Mouse (Mus musculus) embryonic fibroblast, embryonic 13.5 days (primary cell): ENCODE results near the gene Olfr649. TPM values are rescaled to one million over a fixed set of nuclear protein-coding genes. Genes with fewer than 3 reads are reported as not detected.

Experiments used
- H3K27ac ChIP-seq: 2 replicates; pipeline ENCODE4 v1.5.1; 2012; ENCODE audit warnings: low read length, control low read depth, inconsistent platforms; ENCODE audit not compliant: insufficient read depth
- H3K4me1 ChIP-seq: 2 replicates; pipeline ENCODE4 v1.6.1; 2011; ENCODE audit warnings: low read length; ENCODE audit not compliant: control insufficient read depth, insufficient read depth
- H3K4me3 ChIP-seq: 2 replicates; pipeline ENCODE4 v1.5.1; 2011; ENCODE audit warnings: mild to moderate bottlenecking, control low read depth, low read length; ENCODE audit not compliant: insufficient read depth
- CTCF ChIP-seq: IDR thresholded peaks from 2 replicates; pipeline ENCODE4 v1.5.1; 2011; ENCODE audit warnings: mild to moderate bottlenecking, control low read depth, low read length, moderate library complexity, borderline replicate concordance; ENCODE audit not compliant: insufficient read depth
- POLR2A ChIP-seq: IDR thresholded peaks from 2 replicates; pipeline ENCODE4 v1.6.1; 2011; ENCODE audit warnings: low read depth, mild to moderate bottlenecking, control low read depth, low read length, moderate library complexity
- polyA plus RNA-seq: library from polyadenylated mRNA; stranded (reverse); fragments of >200 nt; gene quantifications from 2 replicates; pipeline ENCODE4 v1.2.4, GENCODE M21; 2011; ENCODE audit warnings: low read depth; ENCODE audit not compliant: missing spikeins, insufficient read length

The Olfr649 gene
- polyA plus RNA-seq, 1 experiment, result not detected

GRCm38 (mm10) chr7:104191275-104191674, 4.5 kb downstream of the Olfr649 start:
- Histone ChIP-seq H3K4me1 (no peaks in the 10 kb centered on the region), H3K4me3 (no peak overlapping the region), H3K27ac (no peak overlapping the region)
- no peak for TF ChIP-seq POLR2A
- TF ChIP-seq CTCF, result no peak

DNA sequence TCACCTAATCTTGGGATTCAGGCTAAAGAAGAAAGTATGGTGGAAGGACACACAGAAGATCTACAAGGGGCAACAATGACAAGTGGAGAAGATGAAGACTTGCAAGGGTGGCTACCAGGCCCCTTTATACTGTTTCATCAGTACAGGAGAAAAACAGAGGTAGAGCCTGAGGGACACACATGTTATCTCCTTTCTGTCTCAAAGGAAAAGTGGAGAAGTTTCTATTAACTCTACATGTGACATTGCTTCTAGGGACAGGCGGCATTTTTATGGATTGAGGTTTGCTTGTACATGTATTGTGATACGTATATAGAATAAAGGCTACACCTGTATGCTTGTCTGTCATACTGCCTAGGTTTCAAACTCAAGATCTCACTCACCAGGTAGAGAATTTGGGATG, 12.5 kb downstream of the Olfr649 start, which contains the start of gene Olfr648:
TSS of gene Olfr648 (minus strand) at position 101 of the 400 bp plus-strand sequence.
- TF ChIP-seq CTCF, result no peak
- TF ChIP-seq POLR2A, result no peak
- no peak within 1 kb of the TSS for H3K27ac ChIP-seq
- no peak within 1 kb of the TSS for H3K4me3 ChIP-seq
- H3K4me1 ChIP-seq, result no peaks in the 10 kb centered on the region

GRCm38 (mm10) chr7:104179074-104179473, 16.7 kb downstream of the Olfr649 start:
- Histone ChIP-seq H3K4me1 (no peaks in the 10 kb centered on the region), H3K4me3 (no peak overlapping the region), H3K27ac (no peak overlapping the region)
- TF ChIP-seq CTCF (no peak), POLR2A (no peak)

DNA sequence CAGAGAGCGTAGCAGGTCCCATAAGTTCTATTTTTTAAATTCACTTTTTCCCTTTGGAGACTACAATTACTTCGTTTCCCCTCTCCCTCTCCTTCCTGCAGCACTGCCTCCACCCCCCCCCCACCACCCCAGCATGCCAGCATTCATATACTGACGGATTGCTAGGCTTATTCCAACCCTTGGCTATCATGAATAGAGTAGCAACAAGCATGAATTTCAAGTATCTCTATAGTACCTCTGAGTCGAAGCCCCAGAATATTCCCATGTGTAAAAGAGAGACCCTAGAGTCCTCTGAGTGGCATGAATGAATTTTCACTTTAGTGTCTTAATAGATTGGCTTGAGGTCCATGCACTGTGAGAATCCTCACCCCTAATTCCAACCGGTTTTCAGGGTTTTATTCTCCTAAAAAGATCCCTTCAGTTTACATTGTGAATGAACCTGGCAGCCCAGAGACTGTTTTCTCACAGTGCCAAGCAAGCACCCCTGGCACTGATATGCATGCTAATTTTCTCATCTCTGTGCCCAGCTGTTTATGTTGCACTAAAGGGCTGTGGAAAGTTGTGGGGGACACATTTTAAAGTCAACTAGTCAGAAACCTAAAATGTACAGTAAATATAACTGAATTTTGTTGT, 17.2 kb downstream of the Olfr649 start:
- H3K4me3 ChIP-seq, result no peak overlapping the region
- no peak for TF ChIP-seq POLR2A
- TF ChIP-seq CTCF, result no peak
- no peaks in the 10 kb centered on the region for H3K4me1 ChIP-seq
- H3K27ac ChIP-seq, result no peak overlapping the region

DNA sequence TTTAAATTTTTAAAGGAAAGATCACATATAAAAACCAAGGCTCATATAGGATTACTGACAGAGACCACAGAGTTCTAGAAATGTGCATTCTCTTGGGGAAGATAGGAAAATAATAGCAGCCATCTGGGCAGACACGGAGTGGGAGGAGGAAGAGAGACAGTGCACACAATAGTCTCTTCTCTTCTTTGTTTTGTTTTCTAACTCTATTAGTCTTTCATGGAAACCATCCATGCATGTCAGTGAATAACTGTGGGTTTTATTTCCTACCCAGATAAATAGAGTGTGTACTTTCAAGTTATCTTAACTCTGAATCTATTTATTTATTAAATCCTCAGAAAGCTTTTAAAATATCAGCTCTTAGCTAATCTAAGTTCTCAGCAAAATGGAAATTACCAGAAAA, 20.7 kb downstream of the Olfr649 start:
- no peak overlapping the region for H3K27ac ChIP-seq
- H3K4me3 ChIP-seq, result no peak overlapping the region
- TF ChIP-seq CTCF, result no peak
- TF ChIP-seq POLR2A, result no peak
- no peaks in the 10 kb centered on the region for H3K4me1 ChIP-seq

DNA sequence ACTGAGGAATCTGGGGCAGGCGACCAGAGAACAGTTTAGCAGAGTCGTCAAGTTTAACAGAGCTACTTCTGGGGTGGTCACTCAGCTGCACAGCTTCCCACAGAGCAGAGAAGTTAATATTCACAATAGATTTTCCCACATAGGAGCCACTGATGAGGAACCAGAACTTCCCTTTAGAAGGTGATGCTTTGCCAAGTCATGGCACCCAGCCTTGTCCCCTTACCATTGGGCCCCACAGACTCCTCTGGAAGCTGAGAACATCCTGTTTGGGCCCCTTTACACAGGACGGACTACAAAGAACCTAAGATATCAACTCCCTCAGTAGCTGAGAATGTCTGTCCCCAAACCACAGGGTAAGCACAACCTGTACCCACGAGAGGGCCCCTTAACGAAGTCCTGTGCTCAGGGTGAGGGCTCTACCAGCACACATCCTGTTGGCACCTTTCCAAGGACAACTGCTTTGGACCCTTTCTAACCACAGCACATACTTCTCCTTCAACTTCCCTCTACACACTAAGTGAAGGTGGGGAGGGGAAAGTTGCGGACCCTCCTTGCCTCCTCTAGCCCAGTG, 26.1 kb downstream of the Olfr649 start:
- Histone ChIP-seq H3K27ac (no peak overlapping the region), H3K4me3 (no peak overlapping the region), H3K4me1 (no peaks in the 10 kb centered on the region)
- TF ChIP-seq POLR2A (no peak), CTCF (no peak)

- H3K4me3 ChIP-seq, result no peak overlapping the region
- H3K4me1 ChIP-seq, result no peaks in the 10 kb centered on the region
- no peak for TF ChIP-seq CTCF
- TF ChIP-seq POLR2A, result no peak
- H3K27ac ChIP-seq, result no peak overlapping the region
Observed at GRCm38 (mm10) chr7:104167105-104167504, 28.7 kb downstream of the Olfr649 start.

GRCm38 (mm10) chr7:104150456-104150855, 45.3 kb downstream of the Olfr649 start, which contains the start of gene Ubqlnl:
Gene Ubqlnl, minus strand, starts transcription at chr7:104150556.
- Histone ChIP-seq H3K4me1 (no peaks in the 10 kb centered on the region), H3K4me3 (no peak within 1 kb of the TSS), H3K27ac (no peak within 1 kb of the TSS)
- TF ChIP-seq POLR2A (no peak), CTCF (no peak)

DNA sequence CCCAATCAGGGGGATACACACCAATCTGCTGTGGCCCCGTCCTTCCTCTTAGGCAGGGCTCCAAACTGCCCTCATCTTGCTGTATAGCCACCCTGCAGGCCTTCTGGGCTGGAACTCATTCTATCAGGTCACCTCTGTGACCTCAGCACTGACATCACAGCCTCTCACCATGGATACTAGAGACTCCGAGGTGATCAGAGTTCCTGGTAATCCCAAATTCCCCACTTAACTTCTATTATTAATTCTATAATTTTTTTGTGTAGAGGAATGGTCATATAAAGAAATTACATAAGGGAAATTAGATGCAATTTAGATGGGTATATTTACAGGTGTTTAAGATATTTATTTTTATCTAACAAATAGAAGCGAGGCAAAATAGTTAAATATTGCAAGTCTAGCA, 52.6 kb downstream of the Olfr649 start, which contains the start of gene Ubqln3:
TSS of gene Ubqln3 (minus strand) at position 101 of the 400 bp plus-strand sequence.
- no peak within 1 kb of the TSS for H3K27ac ChIP-seq
- no peaks in the 10 kb centered on the region for H3K4me1 ChIP-seq
- TF ChIP-seq POLR2A, result no peak
- TF ChIP-seq CTCF, result no peak
- H3K4me3 ChIP-seq, result no peak within 1 kb of the TSS

Other genes with a start within 250 kb of the Olfr649 start
- not detected in 2 replicates for gene Olfr635, start 224.8 kb downstream of the Olfr649 start, polyA plus RNA-seq
- gene Olfr638, start 197.2 kb downstream of the Olfr649 start, polyA plus RNA-seq, result not detected in 2 replicates
- not detected in 2 replicates for gene Olfr639, start 178.7 kb downstream of the Olfr649 start, polyA plus RNA-seq
- gene Olfr640, start 170.4 kb downstream of the Olfr649 start, polyA plus RNA-seq, result not detected in 2 replicates
- gene Olfr641, start 160.5 kb downstream of the Olfr649 start, polyA plus RNA-seq, result not detected in 2 replicates
- gene Olfr642, start 143.3 kb downstream of the Olfr649 start, polyA plus RNA-seq, result not detected in 2 replicates
- not detected in 2 replicates for gene 4930516K23Rik, start 134.5 kb downstream of the Olfr649 start, polyA plus RNA-seq
- gene Olfr644, start 124.1 kb downstream of the Olfr649 start, polyA plus RNA-seq, result not detected in 2 replicates
- gene Olfr645, start 110.5 kb downstream of the Olfr649 start, polyA plus RNA-seq, result not detected in 2 replicates
- not detected in 2 replicates for gene Olfr646, start 91.1 kb downstream of the Olfr649 start, polyA plus RNA-seq
- not detected in 2 replicates for gene Ubqln5, start 66.2 kb downstream of the Olfr649 start, polyA plus RNA-seq
- not detected in 2 replicates for gene Olfr643, start 58.6 kb downstream of the Olfr649 start, polyA plus RNA-seq
- gene Ubqln3, start 52.7 kb downstream of the Olfr649 start, polyA plus RNA-seq, result not detected in 2 replicates
- gene Ubqlnl, start 45.4 kb downstream of the Olfr649 start, polyA plus RNA-seq, result not detected in 2 replicates
- not detected in 2 replicates for gene Olfm5, start 31.2 kb downstream of the Olfr649 start, polyA plus RNA-seq
- not detected in 2 replicates for gene Olfr648, start 12.6 kb downstream of the Olfr649 start, polyA plus RNA-seq
- 0.67 and 1.4 TPM in 2 replicates for gene Trim6, start 22.8 kb upstream of the Olfr649 start, polyA plus RNA-seq
- 4.9 and 5.8 TPM in 2 replicates for gene Trim34a, start 48.5 kb upstream of the Olfr649 start, polyA plus RNA-seq
- gene Trim5, start 92.1 kb upstream of the Olfr649 start, polyA plus RNA-seq, result 2.1 and 2.4 TPM in 2 replicates
- gene Trim12a, start 119.5 kb upstream of the Olfr649 start, polyA plus RNA-seq, result 21.7 and 23.2 TPM in 2 replicates
- not detected in 2 replicates for gene Trim34b, start 133.5 kb upstream of the Olfr649 start, polyA plus RNA-seq
- 16.1 and 17.2 TPM in 2 replicates for gene Trim12c, start 157.4 kb upstream of the Olfr649 start, polyA plus RNA-seq
- not detected in 2 replicates for gene Trim30b, start 173.9 kb upstream of the Olfr649 start, polyA plus RNA-seq
- gene Trim30c, start 204.9 kb upstream of the Olfr649 start, polyA plus RNA-seq, result not detected in 2 replicates